Mouse (Mus musculus) frontal cortex, postnatal 14 days (tissue): Measurements from ENCODE around the gene Nkx1-2.

ENCODE experiments used
- DNase-seq, 2 experiments: peaks; one replicate each; pipeline ENCODE4 v3.0.0; 2022; ENCODE audit warnings: low spot score in 2 of 2

Nkx1-2 gene

GRCm38 (mm10) chr7:132605689-132606088 lies 6.3 kb upstream of the Nkx1-2 start:
- DNase-seq = no peak

- no peak for DNase-seq
Observed at GRCm38 (mm10) chr7:132604720-132605119, 5.3 kb upstream of the Nkx1-2 start.

GRCm38 (mm10) chr7:132600926-132601325 lies 1.5 kb upstream of the Nkx1-2 start:
- DNase-seq = no peak

- no peak for DNase-seq
Observed at GRCm38 (mm10) chr7:132600026-132600425, 589 bp upstream of the Nkx1-2 start.

- no peak for DNase-seq
Observed at GRCm38 (mm10) chr7:132597251-132598041, 2.0 kb downstream of the Nkx1-2 start.

GRCm38 (mm10) chr7:132596557-132597250 lies 2.7 kb downstream of the Nkx1-2 start:
- no peak for DNase-seq

- no peak for DNase-seq
Observed at GRCm38 (mm10) chr7:132595787-132596186, 3.6 kb downstream of the Nkx1-2 start.

GRCm38 (mm10) chr7:132594325-132594724 lies 5.1 kb downstream of the Nkx1-2 start:
- no peak for DNase-seq

- DNase-seq = no peak
Observed at GRCm38 (mm10) chr7:132593762-132594161, 5.7 kb downstream of the Nkx1-2 start.

GRCm38 (mm10) chr7:132589610-132590009 lies 9.8 kb downstream of the Nkx1-2 start:
- DNase-seq = no peak

GRCm38 (mm10) chr7:132587167-132587566 lies 12.3 kb downstream of the Nkx1-2 start:
- DNase-seq = no peak

- no peak for DNase-seq
Observed at GRCm38 (mm10) chr7:132585695-132586491, 13.5 kb downstream of the Nkx1-2 start.

GRCm38 (mm10) chr7:132581441-132581840 lies 18.0 kb downstream of the Nkx1-2 start:
- no peak for DNase-seq

GRCm38 (mm10) chr7:132580511-132580910 lies 18.9 kb downstream of the Nkx1-2 start:
- DNase-seq = no peak

GRCm38 (mm10) chr7:132576891-132577290 lies 22.5 kb downstream of the Nkx1-2 start:
- DNase-seq = no peak

- DNase-seq = peak; percentile 89 to 91
Observed at GRCm38 (mm10) chr7:132576116-132576650, 23.3 kb downstream of the Nkx1-2 start, which contains the start of gene Oat. Gene Oat (minus strand): TSS chr7:132576398.

- peak; percentile 66 to 67 for DNase-seq
Observed at GRCm38 (mm10) chr7:132575623-132576022, 23.8 kb downstream of the Nkx1-2 start.

- DNase-seq = no peak
Observed at GRCm38 (mm10) chr7:132574646-132575045, 24.8 kb downstream of the Nkx1-2 start.

- DNase-seq = no peak
Observed at GRCm38 (mm10) chr7:132573205-132573604, 26.2 kb downstream of the Nkx1-2 start.

- no peak for DNase-seq
Observed at GRCm38 (mm10) chr7:132572738-132573137, 26.7 kb downstream of the Nkx1-2 start.

- DNase-seq = no peak
Observed at GRCm38 (mm10) chr7:132571481-132571880, 28.0 kb downstream of the Nkx1-2 start.

GRCm38 (mm10) chr7:132570071-132570470 lies 29.4 kb downstream of the Nkx1-2 start:
- no peak for DNase-seq
